Mouse (Mus musculus): ENCODE data around the gene Nudt17. TPM values are rescaled to one million over a fixed set of nuclear protein-coding genes. Genes with fewer than 3 reads are reported as not detected.

The Nudt17 gene
- total RNA-seq (2023), result 1.0 TPM

DNA sequence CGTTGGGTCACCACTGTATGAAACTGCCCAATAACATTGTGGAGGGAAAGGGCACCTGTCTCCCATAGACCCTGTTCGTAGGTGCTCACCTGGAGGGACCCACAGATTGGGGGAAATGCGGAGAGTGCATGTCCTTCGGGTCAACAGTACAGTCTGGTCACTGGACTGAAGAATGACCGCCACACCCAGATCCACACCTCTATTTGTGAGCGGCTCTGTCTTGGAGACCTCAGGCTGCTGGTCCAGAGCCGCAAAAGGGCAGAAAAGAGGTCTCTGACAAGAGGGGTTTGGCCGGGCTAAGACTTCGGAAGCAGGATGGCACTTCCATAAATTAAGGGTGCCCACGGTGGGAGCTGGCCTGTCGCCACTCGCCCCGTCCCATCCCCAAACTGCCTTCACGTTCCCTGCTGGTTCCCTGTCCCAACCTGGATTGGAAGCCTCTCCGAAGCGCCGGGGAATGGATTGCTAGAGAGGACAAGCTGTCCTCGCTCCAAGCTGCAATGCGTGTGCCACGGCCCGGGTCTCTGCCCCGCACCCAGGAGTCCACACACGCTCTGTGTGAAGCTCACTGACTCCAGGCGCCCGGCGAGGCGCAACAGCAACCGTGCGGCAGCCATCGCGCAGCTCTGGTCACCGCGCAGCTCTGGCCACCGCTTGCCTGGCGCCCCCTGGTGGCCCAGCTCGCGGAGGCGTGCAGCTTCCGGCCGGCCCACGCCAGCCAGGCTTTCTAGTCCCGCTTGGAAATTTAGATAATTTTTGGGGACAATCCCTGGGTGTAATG, at the start of gene Nudt17:
Gene Nudt17, minus strand, starts transcription at position 660 of the 781 bp plus-strand sequence.

DNA sequence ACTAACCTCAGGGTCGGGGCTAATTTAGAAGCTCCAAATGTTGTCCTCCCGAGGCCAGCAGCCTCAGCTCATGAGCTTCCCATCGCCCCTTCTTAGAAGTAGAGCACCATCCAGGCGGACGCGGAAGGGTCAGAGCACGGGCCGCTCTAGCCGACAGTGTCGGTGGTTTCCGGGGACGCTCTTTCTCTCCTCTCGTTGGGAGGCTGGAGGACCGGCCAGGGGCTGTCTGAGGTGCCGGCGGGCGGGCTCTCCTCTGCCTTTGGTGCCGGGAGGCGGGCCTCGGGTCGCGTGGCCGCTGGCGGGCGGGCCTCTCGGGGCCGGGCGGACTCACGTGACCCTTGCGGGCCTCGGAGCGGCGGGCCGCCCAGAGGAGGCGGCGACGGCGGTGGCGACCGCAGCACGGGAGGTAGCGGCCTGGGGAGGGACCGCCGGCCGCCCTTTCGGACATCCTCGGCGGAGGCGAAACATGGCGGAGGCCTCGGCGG, 19.0 kb upstream of the Nudt17 start, which contains the start of the genes Polr3c and Rnf115:
Gene Polr3c, minus strand, starts transcription at position 286 of the 485 bp plus-strand sequence.
Gene Rnf115, plus strand, starts transcription at position 322 of the 485 bp plus-strand sequence.

DNA sequence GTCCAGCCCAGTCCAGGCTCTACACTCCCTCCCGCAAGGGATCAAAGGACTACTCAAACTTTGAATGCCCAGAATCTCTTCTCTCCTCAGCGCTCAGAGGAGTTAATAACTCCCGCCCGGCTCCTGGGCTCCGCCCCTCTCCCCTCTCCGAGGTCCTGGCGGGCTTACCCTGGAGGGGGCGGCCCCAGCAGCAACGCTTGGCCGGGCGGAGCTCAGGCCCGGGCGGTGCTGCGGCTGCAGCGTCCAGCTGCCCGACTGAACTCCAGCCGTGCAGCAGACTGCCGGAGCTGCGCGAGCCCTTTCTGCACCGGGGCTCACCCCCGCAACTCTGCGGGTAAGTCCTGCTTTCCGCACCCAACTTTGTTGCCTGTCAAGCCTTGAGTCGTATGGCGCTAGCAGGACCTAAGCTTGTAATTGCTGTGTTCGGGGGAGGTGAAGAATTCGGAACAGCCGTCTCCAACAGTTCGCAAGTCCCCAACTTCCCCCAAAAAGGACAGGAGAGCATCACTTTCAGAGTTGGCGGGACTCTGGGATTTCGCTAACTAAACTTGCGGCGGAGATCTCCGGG, 12.1 kb downstream of the Nudt17 start, which contains the start of gene Pias3:
Gene Pias3, plus strand, starts transcription at position 187 of the 568 bp plus-strand sequence.

DNA sequence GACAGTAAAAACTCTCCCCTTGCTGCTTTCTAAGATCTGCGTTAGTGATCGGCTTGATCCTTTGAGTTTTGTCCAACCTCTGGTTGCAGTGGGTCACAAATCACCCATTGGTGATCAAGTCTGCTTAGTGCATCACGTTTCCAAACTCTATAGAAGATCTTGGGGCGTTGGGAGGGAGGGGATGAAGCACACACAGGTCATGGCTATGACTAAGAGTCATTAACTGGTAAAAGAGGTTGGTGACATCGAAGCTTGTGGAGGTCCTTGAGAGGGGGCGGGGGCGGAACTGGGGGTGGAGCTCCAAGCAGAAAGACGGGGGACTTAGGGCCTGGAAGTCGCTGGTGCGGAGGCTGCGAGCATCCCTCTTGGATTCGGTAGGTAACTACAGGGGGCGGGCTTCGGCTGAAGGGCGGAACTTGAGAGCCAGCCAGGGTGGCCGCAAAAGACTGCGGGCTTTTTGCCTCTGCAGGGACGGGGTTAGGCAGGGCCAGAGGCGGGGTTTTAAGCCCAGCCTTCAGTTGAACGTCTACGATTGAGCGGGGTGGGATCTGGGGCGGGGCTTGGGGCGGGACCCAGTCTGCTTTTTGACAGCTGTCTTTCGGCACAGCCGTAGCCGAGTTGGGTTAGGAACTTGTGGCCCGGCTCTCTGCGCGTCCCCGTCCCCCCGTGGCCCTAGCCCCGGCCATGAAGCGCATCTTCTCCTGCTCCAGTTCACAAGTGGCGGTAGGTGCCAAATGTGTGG, 38.5 kb downstream of the Nudt17 start, which contains the start of gene Ankrd35:
Gene Ankrd35, plus strand, starts transcription at position 405 of the 742 bp plus-strand sequence.

Other genes starting within 250 kb of the Nudt17 start
- gene Hfe2, start 183.4 kb downstream of the Nudt17 start, total RNA-seq (2023), result not detected
- 861 TPM for gene Txnip, start 150.6 kb downstream of the Nudt17 start, total RNA-seq (2023)
- not detected for gene Gm16253, start 131.6 kb downstream of the Nudt17 start, total RNA-seq (2023)
- gene Polr3gl, start 114.4 kb downstream of the Nudt17 start, total RNA-seq (2023), result 41.5 TPM
- not detected for gene Ankrd34a, start 111.9 kb downstream of the Nudt17 start, total RNA-seq (2023)
- gene Lix1l, start 107.4 kb downstream of the Nudt17 start, total RNA-seq (2023), result 0.38 TPM
- gene Rbm8a, start 78.6 kb downstream of the Nudt17 start, total RNA-seq (2023), result 82.5 TPM
- gene Pex11b, start 73.2 kb downstream of the Nudt17 start, total RNA-seq (2023), result 25.9 TPM
- gene Gm42957, start 73.1 kb downstream of the Nudt17 start, total RNA-seq (2023), result 0.35 TPM
- 3.5 TPM for gene Itga10, start 63.0 kb downstream of the Nudt17 start, total RNA-seq (2023)
- not detected for gene Ankrd35, start 38.4 kb downstream of the Nudt17 start, total RNA-seq (2023)
- 20.1 TPM for gene Pias3, start 12.2 kb downstream of the Nudt17 start, total RNA-seq (2023)
- 57.7 TPM for gene Polr3c, start 19.1 kb upstream of the Nudt17 start, total RNA-seq (2023)
- 48.1 TPM for gene Rnf115, start 19.1 kb upstream of the Nudt17 start, total RNA-seq (2023)
- not detected for gene Pdzk1, start 120.7 kb upstream of the Nudt17 start, total RNA-seq (2023)
- gene Cd160, start 120.8 kb upstream of the Nudt17 start, total RNA-seq (2023), result 10.5 TPM
- gene Gja5, start 196.1 kb upstream of the Nudt17 start, total RNA-seq (2023), result not detected
- gene Gpr89, start 196.8 kb upstream of the Nudt17 start, total RNA-seq (2023), result 26.7 TPM
- not detected for gene Gja8, start 217.5 kb upstream of the Nudt17 start, total RNA-seq (2023)